Mouse (Mus musculus): ENCODE data around the gene Rfx4. TPM values are rescaled to one million over a fixed set of nuclear protein-coding genes. Genes with fewer than 3 reads are reported as not detected.
A peak's percentile ranks its signal among the peaks of the same experiment; 100 is the strongest.

The Rfx4 gene
- total RNA-seq, 2 experiments from 2014 or later: not detected

DNA sequence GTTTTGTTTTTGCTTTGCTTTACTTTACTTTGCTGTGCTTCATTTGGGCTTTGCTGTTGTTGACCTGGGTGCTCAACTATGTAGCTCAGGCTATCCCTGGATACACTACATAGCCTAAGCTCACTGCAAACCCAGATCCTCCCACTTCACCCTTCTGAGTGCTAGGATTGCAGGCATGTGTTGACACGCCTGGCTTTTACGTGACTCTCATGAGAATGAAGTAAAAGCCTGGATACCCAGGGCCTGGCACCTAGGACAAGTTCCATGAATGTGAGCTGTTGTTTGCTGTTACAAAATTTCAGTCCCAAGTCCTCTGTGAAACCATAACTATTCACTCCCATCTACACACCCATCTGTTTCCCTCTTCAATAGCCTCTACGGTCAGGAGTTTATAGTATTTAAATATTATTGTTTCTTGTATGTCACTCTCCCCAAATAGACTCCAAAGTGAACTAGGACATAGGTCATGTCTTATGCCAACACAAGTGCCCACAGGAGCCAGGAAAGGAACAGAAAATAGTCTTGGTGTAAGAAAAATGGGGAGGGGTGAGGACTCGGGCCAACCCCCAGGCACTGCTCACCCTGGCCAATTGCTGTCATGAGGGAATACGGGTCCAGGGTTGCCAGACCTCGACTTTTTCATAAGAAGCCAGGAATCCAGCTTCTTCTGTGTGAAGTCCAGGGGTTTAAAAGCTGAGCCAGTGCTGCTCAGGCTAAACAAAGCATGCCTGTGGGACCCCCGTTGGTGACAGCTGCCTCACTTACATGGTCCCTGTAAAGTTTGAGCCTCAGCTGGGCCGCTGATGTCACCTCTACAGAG is 54.4 kb downstream of the Rfx4 start:
- ATAC-seq (replicated peaks; ENCODE audit: poor library complexity, severe bottlenecking): no peak

GRCm38 (mm10) chr10:84811171-84811912 is 55.5 kb downstream of the Rfx4 start:
- no peak for ATAC-seq (replicated peaks; ENCODE audit: poor library complexity, severe bottlenecking)

DNA sequence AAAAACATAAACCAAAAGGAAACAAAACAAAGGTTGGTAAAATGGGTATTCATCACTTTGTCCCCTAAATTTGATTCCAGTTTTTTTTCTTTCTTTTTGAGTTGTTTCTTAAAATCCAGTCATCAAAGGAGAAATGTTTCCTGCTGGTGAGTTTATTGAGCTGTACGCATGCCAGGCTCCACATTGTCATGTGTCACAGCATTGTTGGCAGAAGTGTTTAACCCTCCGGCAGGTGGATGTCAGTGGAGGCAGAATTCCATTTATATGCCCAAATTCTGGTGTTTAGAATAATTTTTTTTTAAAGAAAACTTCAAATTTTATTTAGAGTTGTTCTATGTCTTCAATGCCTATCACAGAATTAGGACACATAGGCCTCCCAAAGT is 56.0 kb downstream of the Rfx4 start:
- no peak for ATAC-seq (replicated peaks; ENCODE audit: poor library complexity, severe bottlenecking)

- peak; percentile 85 for ATAC-seq (replicated peaks; ENCODE audit: poor library complexity, severe bottlenecking)
Observed at GRCm38 (mm10) chr10:84815676-84816436, 60.0 kb downstream of the Rfx4 start.

DNA sequence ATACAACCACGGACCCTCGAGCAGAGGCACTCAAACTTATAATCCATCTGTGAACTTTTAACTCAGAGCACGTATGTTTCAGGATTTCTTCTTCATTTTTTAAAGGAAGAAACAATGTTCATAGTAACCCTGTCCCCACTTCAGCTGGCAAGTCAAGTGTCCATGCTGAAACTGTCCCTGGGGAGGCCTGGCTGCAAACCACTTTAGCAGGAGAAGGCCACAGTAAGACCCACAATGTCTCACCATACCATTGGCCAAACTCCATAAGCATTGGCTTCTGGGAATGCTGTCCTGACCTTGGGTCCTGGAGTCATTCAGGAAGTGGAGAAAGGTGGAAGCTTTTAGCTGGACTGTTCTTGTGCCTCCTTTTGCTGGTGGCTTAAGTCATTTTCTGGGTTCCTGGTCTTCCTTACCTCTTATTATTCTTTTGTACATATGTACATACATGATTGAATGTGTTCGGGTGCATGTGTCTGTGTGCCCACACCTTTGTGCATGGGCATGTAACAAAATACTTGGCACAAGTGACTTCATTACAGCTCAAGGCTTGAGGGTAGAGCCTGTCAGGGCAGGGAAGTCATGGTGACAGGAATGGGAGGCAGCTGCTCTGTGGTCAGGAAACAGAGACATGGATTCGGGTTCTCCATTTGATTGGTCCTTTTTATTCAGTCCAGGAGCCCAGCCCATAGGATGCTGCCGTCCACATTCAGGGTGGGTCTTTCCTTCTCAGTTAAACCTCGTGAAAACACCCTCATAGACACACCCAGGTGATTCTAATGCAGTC is 61.4 kb downstream of the Rfx4 start:
- no peak for ATAC-seq (replicated peaks; ENCODE audit: poor library complexity, severe bottlenecking)

DNA sequence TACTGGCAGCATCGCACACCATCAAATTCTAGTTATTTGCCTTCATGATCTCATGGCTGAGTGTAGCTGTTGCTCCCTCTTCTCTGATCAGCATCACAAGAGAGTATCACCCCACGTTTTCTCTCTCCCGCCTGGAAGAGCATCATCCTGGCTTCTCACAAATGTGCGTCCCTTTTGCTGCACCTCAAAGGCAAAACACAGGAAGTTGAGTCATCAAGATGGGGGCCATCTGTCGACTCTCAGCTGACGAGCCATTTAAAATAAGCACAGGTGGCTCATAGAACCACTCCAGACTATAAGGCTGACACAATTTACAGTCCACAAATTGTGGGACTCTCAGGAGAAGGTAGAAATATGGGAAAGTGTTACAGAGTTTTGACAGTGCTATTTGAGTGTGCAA is 63.8 kb downstream of the Rfx4 start:
- ATAC-seq (replicated peaks; ENCODE audit: poor library complexity, severe bottlenecking): no peak

GRCm38 (mm10) chr10:84820230-84820629 is 64.4 kb downstream of the Rfx4 start:
- ATAC-seq (replicated peaks; ENCODE audit: poor library complexity, severe bottlenecking): peak; percentile 87

DNA sequence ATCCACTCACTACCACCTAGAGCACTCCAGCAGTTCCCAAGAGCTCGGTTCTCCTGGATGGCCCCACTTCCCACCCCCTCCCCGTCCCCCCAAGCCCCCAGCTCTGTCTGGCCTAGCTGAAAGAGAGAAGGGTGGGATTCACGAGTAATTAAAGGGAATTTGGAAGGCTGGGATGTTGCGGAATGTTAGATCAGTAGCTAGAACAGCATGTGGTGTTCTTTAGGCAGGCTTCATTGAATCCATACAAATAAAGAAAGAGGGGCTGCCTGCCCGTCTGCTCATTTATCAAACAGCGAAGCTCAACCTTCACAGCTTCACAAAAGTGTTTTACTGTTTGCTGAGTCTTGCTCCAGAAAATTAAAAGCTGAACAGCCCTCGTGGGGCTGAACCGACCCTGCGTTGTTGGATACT is 66.9 kb downstream of the Rfx4 start:
- no peak for ATAC-seq (replicated peaks; ENCODE audit: poor library complexity, severe bottlenecking)

- ATAC-seq (replicated peaks; ENCODE audit: poor library complexity, severe bottlenecking): peak; percentile 69
Observed at GRCm38 (mm10) chr10:84823621-84824020, 67.8 kb downstream of the Rfx4 start.

GRCm38 (mm10) chr10:84829009-84829408 is 73.1 kb downstream of the Rfx4 start:
- ATAC-seq (replicated peaks; ENCODE audit: poor library complexity, severe bottlenecking): peak; percentile 91

DNA sequence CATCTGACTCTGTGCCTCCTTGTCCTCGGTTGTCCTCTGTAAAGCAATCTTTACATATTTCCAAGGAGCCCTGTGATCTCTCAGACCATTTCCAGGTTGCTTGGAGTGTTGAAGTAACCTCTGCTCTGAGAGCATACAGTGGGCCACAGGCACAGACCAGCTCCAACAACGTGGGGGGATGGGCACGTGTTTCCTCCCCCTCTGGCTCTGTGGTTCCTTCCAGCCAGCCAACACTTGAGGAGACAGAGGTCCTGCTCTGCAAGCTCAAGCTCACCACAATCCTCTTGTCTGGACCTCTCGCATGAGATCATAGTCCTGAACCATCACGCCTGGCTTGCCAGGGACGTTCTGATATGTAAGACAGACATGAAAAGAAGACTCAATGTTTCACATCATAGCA is 79.7 kb downstream of the Rfx4 start:
- ATAC-seq (replicated peaks; ENCODE audit: poor library complexity, severe bottlenecking): no peak

GRCm38 (mm10) chr10:84836104-84836503 is 80.2 kb downstream of the Rfx4 start:
- peak; percentile 60 for ATAC-seq (replicated peaks; ENCODE audit: poor library complexity, severe bottlenecking)

DNA sequence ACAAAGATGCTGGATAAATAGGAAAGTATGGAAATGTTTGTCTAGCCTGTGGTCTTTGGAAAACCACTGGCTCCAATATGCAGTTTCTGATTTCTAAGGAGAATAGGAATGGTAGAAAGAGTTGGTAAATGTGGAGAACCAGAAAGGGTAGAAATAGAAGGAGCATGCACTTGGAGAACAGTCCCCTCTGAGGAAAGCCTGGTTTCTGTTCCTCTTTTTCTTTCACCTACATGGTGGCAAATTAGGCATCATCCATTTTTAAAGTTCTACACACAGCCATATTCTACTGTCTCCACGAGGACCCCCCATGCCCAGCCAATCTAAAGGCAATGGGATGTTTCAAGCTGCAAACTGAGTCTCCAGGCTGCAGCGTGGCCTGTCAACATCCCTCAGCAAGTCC is 81.5 kb downstream of the Rfx4 start:
- peak; percentile 61 for ATAC-seq (replicated peaks; ENCODE audit: poor library complexity, severe bottlenecking)

GRCm38 (mm10) chr10:84838850-84839473 is 83.1 kb downstream of the Rfx4 start:
- ATAC-seq (replicated peaks; ENCODE audit: poor library complexity, severe bottlenecking): no peak

DNA sequence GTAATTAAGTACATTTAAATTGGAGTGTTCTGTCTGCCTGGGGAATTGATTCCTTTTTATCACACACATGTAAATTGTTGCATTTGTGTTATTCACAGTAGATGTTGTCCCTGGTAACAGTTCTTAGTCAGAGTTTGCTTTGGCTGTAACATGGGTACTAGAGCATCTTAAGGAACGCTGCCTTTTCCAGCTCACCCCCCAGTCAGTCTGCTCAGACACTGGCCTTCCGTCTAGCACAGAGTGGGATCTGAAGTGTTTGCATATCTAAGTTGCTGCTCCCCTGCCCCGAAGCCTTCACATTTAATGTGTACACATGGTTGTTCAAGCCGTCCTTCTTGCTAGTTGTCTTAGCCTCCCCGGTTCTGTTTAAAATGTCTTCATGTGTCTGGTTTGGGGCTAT is 90.8 kb downstream of the Rfx4 start:
- no peak for ATAC-seq (replicated peaks; ENCODE audit: poor library complexity, severe bottlenecking)

DNA sequence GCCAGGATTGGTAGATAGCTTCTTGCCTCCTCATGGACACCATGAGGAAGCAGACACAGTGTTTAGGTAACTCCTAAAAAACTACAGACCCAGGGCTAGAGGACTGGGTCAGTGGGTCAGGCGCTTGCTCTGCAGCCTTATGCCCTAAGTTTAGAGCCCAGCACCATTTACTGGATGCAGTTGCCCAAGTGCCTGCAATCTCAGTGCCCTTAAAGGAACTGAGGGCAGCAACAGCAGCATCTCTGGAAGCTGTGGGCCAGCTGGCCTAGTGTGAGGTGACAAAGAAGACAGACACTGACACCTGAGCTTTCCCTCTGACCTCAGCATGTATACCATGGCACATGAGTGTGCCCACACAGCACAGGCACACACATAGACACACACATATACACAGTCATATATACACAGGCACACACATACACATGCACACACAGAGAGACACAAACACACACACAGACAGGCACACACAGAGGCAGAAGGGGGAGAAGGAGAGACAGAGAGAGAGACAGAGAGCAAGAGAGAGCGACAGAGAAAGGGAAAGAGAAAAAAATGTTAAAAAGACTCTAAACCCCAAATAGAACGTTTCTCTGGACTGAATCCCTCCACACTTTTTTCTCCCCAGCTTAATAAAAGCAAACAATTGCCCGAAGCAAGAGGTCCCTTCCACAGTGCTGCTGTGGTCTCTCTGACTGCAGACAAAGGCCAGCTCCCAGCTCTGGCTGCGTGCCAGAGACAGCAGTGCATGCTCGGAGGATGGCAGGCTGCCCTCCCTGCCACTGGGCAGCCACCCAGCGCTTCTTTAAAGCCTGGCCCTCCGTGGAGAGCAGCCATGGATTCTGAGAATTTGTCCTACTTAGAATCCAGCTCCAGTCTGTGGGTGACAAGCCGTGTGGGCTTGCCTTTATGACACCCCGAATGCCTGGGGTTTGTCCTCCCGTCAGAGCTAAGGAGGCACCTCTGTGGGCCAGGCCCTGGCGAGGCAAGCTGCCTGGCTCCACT is 96.4 kb downstream of the Rfx4 start:
- peak; percentile 68; the same call in 1 of the 2 replicates for ATAC-seq (replicated peaks; ENCODE audit: poor library complexity, severe bottlenecking)

- no peak; the same call in 1 of the 2 replicates for ATAC-seq (replicated peaks; ENCODE audit: poor library complexity, severe bottlenecking)
Observed at GRCm38 (mm10) chr10:84854059-84854458, 98.2 kb downstream of the Rfx4 start.

- ATAC-seq (replicated peaks; ENCODE audit: poor library complexity, severe bottlenecking): no peak
Observed at GRCm38 (mm10) chr10:84855466-84855865, 99.6 kb downstream of the Rfx4 start.

All from granulocyte monocyte progenitor cell, adult 5-6 weeks (primary cell).